Mouse (Mus musculus) layer of hippocampus, adult 11-12 months (tissue): Measurements from ENCODE around the gene Slc30a2.
"Not testable (repeated sequence)": the region's sequence is repeated elsewhere in the genome, so short reads cannot be mapped to it uniquely, and the experiment has no call there.

Source experiments
- DNase-seq: peaks from one replicate; pipeline ENCODE4 v3.0.0; 2022; ENCODE audit warnings: low spot score

Slc30a2 gene

DNA sequence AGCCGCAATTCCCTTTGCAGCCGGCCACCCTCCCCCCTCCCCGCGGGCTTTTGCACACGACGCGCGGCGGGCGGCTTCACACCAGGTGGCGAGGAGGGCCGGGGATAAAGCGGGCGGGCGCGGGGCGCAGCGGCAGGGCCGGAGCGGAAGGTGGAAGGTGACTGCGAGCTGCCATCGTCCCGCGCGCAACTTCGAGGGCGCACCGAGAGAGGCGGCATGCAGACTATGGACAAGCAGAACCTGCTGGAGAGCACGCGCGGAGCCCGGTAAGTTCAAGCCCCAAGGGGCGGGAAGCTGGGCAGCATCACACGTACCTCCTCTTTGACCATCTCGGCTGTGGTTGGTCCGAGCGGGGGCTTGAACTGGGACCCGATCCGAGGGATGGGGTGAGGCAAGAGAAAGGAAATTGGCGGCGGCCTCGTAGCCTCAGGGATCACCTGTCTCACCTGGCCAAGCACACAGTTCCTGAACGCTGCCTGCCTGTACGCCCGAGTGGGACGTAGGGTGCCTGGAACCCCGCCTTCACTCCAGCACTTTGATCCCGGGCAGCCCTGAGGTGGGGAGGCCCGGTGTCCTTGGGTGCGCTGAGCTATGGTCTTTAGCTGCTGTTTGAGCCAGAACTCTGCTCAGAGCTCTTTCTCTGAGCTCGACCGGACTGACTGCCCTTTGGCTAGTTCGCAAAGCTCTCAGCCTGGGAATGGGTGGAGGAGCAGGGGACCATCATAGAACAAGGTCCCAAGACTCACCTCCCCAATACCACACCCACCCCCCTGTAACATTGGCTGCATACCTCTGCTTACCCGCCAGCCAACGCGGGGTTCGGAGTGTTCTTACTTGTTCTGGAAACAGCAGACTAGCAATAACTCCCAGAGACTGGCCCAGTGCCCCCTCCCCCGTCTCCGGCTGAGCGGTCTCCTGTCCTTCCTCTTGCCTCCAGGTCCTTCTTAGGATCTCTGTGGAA, at the start of gene Slc30a2:
TSS of gene Slc30a2 (plus strand) at position 111 of the 961 bp plus-strand sequence.
- no peak for DNase-seq

DNA sequence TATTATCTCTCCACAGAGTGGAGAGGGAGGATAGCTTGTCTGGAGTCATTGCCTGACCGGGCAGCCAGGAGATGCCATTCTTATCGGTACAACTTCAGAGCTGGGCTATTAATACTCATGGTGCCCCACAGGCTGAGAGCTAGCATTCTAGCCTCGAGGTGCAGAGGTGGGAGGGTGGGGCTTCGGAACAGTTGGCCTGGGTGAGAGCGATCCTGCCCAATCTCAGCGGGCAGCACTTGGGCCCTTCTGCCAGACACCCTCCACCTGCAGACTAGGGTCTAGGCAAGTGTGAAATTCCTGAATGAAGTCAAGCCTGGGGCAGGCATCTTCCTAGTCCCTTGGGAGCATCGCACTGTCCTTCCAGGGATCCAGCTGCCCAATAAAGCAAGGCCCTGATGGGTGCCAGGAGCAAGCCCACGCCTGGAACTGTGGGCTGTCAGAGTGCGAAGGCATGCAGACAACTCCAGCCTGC, 49.3 kb upstream of the Slc30a2 start:
- no peak for DNase-seq

DNA sequence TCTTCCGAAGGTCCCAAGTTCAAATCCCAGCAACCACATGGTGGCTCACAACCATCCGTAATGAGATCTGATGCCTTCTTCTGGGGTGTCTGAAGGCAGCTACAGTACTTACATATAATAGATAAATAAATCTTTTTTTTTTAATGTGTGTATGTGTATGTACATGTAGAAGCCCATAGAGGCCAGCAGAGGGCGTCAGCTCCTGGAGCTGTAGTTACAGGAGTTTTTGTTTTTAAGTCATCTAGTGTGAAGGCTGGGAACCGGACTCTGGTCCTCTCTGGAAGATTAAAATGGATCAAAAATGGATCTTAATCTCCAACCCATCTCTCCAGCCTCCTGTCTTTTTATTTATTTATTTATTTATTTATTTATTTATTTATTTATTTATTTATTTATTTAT, 46.9 kb upstream of the Slc30a2 start:
- DNase-seq = not testable (repeated sequence)

DNA sequence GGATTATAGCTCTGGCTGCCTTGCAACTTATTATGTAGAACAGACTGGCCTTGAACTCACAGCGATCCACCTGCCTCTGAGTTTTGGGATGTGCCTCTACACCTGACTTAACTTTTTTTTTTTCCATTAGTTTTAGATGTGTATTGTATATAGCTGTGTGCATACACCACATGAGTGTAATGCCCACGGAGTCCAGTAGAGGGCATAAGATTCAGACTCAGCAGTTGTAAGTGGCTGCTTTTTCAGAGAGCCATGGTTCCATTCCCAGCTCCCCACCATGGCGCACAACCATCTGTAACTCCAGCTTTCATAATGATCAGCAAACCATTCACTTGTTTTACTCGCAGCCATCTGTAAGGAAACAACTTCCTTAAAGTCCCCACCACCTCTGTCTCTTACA, 46.5 kb upstream of the Slc30a2 start:
- no peak for DNase-seq

DNA sequence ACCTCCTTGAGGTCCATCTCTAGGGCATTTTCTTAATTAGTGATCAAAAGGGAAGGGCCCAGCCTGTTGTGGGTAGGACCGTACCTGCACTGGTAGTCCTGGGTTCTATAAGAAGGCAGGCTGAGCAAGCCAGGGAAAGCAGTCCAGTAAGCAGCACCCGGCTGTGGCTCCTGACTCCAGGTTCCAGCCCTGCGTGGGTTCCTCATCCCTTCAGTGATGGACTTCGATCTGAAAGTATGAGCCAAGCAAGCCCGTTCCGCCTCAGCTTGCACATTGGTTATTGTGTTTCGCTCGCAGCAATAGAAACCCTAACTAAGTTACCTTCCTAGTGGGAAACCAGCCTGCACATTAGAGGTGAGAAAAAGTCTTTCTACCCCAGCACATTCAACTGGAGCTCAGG, 45.6 kb upstream of the Slc30a2 start:
- no peak for DNase-seq

DNA sequence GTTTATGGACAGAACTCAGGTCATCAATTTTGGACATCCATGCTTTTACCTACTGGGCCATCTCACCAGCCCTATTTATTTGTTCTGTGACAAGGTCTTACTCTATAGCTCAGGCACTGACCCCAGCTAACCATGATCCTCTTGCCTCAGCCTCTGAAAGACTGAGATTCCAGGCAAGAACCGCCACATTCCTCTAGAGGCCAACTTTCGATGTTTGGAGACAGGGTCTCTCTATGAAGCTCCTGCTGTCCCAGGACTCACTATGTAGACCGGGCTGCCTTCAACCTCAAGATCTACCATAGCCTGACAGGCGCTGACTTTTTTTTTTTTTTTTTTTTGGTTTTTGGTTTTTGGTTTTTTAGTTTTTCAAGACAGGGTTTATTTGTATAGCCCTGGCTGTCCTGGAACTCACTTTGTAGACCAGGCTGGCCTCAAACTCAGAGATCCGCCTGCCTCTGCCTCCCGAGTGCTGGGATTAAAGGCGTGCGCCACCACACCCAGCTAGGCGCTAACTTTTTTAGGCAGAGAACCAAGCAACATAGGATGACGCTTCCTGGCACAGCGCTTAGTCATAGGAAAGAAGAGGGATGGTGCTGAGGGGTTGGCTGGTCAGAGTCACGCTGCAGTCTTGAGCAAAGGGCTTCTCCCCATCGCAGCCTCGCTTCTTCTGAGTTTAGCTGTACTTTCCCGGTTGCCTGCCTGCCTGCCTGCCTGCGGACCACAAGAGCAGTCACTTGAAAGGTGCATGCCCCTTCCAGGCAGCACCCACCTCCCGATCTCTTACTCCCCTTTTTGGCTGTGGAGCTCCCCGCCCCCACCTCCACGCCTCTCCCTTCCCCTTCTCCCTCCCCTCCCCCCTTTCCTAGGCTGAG, 44.1 kb upstream of the Slc30a2 start:
- DNase-seq = no peak

DNA sequence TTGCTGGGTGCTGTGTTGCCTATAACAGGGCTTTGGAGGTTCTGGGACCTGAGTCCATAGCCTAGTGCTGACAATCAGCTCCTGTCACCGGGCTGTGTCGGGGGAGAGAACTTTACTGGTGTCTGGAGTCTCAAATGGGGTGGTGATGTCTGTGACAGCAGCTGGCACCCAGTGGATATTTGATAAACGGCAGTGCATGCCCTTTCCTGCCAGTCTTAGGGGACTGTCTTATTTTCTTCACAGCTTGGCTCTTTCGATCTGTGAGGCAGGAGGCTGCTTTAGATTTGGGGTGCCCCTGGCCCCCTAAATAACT, 43.5 kb upstream of the Slc30a2 start:
- no peak for DNase-seq

DNA sequence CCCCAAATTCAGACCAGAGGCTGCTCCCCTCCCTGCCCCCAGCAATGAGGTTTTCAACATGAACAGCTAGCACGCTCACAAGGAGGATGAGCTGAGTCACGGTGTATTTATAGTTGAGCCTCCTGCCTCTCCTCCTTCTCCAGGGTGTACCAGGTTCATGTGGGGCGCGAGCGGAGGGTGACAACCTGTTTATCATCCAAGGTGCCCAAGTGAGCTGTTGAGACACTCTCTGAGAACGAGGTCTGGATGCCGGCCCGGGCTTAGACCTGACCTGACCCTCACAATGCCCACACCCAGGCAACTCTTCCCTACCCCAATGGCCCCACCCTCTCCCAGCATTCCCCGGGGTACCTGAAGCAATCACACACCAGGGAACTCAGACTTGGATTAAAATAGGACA, 42.7 kb upstream of the Slc30a2 start:
- DNase-seq = no peak

DNA sequence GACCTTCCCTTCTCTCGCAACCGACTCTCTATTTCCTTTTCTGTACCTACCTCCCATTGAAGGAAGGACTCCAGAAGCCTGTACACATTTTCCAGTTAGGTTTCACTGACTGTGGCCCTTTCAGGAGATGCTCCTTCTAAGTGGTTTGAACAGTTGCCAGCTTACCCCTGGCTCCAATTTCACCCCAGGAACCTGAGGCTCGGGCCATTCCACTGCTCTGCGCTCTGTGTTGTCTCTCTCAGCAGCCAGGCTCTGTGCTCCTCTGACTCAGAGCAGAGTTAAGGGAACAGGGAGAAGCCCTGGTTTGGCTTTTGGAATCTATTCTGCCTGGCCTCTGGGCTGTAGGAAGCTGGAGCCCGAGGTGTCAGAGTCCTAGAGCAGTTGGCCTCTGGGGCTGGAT, 40.9 kb upstream of the Slc30a2 start:
- no peak for DNase-seq

DNA sequence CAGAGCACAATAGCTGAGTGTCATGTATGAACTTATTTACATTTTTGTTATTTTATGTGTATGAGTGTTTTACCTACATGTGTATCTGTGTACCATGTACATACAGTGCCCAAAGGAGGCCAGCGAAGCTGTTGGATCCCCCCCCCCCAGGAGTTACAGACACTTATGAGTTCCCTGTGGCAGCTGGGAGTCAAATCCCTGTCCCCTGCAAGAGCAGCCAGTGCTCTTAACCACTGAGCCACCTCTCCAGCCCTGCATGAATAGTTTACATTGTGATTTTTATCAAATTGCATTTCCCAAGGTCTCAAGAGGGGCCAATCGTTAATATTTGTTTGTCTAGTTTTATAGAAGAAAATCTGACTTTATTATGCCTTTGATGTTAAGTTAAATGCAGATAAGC, 36.0 kb upstream of the Slc30a2 start:
- no peak for DNase-seq

DNA sequence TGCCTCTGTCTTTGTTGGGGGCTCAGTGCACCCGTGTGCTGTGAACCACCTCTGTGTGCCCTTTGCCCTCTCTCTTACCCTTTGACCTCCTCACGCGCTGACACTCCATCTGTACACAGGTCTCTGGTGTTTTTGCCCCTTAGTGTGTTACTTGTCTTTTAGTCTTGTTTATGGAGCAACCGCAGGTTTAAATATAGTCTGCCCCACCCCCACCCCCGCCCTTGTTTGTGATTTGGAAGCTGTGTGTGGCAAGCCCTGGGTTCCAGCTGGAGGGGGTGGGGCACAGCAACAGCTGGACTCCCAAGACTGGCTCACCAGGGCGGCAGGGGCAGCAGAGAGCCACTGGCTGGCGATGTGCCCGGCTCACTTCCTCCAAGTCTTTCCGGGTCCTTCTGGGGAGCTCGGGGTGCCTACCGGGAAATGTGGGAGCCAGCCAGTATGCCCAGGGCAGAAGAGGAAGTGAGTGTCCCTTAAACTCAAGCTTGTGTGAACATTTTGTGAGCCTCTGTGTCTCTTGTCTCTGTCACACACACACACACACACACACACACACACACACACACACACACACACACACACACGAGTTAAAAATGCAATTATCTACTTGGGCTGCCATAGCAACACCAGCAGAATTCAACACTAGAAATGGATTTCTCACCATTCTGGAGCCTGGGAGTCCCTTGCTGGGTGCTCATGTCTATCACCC, 35.5 kb upstream of the Slc30a2 start:
- DNase-seq = peak; percentile 66

DNA sequence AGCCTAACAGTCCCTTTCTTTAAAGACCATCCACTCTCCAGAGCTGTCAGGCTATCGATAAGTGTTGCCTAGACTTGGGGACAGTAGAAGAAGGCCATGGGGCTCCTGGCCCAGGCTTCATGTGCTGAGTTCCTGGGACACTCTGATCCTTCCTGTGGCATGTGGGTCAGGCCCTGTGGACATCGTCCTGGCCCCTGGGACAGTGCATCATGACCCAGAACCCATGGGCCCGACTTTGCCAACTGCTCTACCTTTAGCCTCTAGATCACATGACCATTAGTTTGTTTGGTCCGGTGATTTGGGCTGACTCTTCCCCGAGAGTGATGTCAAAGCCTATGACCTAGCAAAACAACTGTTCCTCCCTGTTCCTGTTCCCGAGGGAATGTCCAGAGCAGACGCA, 32.9 kb upstream of the Slc30a2 start:
- no peak for DNase-seq

DNA sequence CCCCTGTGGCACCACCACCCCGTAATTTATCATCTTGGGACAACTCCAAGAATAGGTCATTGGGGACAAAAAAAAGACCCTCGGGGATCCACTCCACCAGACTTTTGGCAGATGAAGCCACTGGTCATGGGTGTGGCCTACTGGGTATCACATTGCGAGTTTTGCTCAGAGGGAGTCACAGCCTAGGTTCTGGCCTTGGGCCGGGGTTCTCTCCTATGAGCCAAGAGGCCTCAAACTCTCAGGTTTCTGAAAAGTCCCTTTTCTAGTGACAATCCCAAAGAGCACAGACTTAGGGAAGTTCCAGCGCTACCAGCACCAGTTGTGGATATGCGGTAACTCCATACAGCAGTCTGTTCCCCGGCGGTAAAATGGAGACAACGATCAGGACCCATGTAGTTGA, 32.3 kb upstream of the Slc30a2 start:
- no peak for DNase-seq

DNA sequence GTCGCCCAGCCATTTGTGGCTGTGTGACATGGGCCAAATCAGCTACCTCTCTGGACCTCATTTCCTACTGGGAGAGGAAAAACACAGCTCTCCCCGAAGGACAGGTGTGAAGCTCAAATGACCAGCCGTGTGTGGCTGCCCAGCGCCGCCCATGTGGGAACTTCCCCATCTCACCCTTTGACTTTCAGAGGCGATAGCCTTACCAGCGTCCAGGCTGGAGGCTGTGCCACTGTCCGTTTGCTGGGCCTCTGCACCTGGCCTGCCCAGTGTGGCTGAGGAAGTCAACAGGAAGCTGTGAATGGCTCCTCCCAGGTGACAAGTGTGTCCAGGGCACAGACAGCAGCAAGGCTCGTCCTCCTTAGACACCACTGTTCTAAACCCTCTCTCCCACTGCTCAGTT, 31.2 kb upstream of the Slc30a2 start:
- DNase-seq = no peak

DNA sequence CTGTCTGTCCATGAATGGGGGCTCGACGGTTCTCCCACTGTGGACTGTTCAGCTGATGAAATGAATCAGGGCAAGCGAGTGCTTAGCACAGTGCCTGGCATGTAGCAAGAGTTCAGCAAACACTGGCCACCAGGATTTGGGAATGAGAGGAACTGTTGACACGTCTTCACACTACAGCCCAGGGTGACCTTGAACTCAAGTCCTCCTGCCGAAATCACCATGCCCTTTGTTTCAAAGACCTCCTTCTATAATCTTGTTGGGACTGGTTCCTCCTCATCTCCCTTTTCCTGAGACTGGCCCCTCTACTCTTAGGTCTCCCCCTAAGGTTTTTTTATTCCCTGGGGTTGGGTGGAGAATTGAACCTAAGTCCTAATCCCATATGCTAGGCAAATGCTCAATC, 30.6 kb upstream of the Slc30a2 start:
- DNase-seq = no peak

DNA sequence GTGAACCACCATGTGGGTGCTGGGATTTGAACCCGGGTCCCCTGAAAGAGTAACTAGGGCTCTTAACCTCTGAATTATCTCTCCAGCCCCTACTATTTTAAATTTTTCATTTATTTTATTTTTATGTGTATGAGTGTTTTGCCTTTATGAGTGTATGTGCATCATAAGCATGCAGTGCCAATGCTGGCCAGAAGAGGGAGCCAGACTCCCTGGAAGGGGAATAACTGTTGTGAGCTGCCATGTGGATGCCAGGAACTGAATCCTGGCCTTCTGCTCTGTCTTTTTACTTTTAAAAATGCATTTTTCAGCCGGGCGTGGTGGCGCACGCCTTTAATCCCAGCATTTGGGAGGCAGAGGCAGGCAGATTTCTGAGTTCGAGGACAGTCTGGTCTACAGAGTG, 30.1 kb upstream of the Slc30a2 start:
- no peak for DNase-seq

DNA sequence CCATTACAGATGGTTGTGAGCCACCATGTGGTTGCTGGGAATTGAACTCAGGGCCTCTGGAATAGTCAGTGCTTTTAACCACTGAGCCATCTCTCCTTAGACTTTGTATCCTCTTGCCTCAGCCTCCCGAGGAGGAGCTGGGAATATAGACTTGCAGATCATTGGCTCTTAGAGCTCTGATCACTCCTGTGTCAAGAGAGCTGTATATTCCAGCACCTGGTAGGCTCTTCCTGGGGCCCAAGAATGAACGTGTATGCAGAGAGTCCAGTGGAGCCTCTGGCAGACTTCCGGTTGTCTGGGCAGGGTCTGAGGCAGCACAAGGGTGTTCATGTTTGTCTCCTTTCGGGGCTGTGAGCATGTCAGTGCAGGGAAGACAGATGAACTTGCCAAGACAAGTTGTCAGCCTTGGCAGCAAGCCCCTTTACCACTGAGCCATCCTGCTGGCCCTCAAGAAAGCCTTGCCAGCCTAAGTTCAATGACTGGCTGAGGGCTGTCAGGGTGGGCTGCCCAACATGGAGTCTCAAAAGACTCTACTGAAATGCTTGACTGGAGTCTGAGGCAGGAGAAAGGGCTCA, 28.8 kb upstream of the Slc30a2 start:
- DNase-seq = no peak

DNA sequence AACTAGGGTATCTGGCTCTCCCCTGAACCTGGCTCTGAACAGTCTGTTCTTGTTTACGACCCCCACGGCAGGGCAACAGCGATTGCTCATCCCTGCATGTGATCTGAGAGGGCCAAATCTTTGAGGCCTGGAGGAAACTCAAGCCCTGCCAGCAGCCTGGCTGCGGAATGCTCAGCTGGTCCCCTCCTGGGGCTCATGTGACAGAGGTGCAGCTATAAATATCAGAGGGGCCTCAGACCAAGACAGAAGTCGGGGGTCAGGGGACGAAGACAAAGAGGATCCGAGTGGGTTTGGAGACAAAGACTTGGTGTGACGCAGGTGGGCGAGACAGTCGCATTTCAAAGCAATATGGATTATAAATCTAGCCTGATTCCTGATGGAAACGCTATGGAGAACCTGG, 28.1 kb upstream of the Slc30a2 start, which contains the start of gene Trim63:
TSS of gene Trim63 (plus strand) at position 245 of the 400 bp plus-strand sequence.
- DNase-seq = no peak

DNA sequence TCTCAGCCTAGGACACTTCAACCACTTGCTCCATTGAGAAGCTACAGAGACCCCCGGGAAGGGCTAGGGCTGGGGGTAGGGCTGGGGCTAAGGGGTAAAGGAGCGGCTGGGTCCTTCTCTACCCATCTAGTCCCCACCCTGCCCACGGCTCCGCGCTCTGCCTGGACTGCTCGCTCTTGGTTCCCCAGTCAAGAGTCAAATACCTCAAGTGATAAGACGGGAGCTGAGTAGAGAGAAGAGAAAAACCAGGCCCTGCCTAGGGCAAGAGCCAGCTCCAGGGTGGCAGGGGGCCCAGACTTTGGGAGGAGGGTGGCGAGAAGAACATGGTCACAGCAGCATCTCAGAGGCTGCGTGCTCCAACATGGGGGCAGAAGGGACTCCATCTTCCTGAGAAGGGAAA, 27.5 kb upstream of the Slc30a2 start:
- DNase-seq = no peak

DNA sequence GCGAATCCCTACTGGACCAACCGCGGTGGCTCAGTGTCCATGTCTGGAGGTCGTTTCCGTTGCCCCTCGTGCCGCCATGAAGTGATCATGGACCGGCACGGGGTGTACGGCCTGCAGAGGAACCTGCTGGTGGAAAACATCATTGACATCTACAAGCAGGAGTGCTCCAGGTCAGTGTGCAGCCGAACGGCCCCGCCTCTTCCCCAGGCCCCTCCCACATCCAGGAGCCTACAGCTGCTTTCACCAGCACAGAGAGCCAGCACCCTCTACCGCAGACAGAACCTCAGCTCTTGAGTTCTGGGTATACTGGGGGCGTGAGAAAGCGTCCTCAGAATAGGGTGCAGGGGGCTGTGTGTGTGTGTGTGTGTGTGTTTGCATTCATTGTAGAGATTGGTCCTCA, 26.6 kb upstream of the Slc30a2 start:
- no peak for DNase-seq

DNA sequence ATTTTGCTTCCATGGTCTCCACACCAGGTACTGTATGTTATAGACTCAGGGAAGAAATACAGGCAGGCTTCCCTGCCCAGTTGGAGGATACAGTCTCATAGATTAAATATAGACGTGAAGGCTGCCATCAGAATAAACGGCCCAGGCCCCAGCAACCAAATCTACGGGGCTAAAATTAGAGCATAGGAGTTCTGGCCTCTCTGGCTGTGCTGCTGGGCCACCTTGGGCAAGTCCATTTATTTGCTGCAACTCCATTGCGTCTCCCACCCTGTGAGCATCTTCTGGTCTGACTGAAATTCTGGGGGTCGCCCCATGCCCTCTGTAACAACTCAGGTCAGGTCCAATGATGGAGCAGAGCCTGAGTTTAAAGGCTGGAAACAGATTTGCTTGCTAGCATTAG, 23.9 kb upstream of the Slc30a2 start:
- no peak for DNase-seq

DNA sequence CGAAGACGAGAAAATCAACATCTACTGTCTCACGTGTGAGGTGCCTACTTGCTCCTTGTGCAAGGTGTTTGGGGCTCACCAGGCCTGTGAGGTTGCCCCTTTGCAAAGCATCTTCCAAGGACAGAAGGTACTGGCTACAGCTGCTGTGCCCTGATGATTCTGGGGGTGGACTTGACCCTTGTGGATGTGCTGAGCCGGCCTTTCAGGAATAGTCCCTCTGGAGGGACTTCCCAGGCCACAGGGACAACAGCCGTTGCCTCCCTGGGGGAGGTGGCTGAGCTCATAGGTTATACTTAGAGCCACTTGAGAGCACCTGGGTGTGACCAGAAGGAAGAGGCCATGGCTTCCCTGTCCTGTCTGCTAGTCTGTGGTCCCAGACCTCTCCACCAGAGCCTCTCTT, 23.3 kb upstream of the Slc30a2 start:
- no peak for DNase-seq
